Mouse (Mus musculus): Measurements from ENCODE around the gene Pik3r6. TPM values are rescaled to one million over a fixed set of nuclear protein-coding genes. Genes with fewer than 3 reads are reported as not detected.

Pik3r6 gene
- polyA plus RNA-seq, 1 experiment = 1.6 TPM

DNA sequence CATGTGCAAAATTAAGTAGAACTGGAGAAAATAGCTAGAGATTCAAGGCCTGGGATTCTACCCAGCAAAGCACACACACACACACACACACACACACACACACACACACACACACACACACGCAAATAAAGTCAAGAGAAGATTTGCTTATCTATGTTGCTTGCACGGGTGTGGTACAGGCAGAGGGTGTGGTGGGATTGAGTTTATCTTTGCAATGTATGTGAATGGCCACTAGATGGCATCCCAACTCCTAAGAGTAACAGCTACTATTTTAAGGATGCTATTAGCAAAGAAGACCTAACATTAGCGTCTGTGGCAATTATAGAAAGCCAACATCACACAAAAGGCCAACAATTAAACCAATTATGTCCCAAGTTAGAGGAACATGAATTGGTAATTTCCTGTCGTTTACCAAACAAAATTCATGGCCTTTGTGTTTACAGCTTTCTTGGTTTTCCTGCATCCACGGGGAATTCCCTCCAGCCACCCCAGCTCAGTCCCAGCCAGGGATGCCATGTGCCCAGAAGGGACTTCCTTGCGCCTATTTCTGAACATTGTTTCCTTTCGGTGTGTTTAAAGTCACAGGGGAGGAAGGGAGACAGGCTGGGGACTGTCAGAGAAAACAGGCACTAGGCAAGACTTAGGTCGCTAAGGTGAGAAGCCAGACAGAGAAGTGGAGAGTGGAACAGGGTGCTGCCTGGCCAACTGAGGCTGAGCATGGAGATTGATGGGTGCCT, 17.4 kb upstream of the Pik3r6 start:
- peak; percentile 24 for DNase-seq (ENCODE audit: low read depth, low spot score)
- WGBS = 32% methylated on average over 8 of the region's 8 CpGs

DNA sequence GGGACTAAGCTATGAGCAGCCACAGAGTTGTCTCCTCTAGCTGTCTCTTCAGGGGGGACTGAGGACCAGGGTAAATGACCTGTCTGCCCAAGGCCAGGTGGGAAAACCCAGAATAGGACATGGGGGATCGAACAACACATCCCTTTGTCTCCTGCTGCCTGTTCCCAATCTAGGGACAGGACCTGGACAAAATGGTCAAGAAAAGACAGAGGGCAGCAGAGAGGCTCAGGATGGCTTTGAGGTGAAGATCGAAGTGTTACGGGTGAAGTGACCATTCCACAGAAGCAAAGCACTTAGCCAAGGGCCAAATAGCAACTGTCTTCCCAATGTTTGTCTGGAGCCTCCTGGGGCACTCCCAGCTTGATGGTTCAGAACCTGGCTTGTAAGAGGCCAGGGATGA, 16.7 kb upstream of the Pik3r6 start:
- DNase-seq (ENCODE audit: low read depth, low spot score) = no peak
- WGBS = 88% methylated on average over 3 of the region's 3 CpGs

- 86% methylated on average over 10 of the region's 10 CpGs for WGBS
- DNase-seq (ENCODE audit: low read depth, low spot score) = no peak
Observed at GRCm38 (mm10) chr11:68487720-68488119, 15.1 kb upstream of the Pik3r6 start.

- 54% methylated on average over 6 of the region's 6 CpGs for WGBS
- DNase-seq (ENCODE audit: low read depth, low spot score) = no peak
Observed at GRCm38 (mm10) chr11:68488256-68488824, 14.5 kb upstream of the Pik3r6 start.

DNA sequence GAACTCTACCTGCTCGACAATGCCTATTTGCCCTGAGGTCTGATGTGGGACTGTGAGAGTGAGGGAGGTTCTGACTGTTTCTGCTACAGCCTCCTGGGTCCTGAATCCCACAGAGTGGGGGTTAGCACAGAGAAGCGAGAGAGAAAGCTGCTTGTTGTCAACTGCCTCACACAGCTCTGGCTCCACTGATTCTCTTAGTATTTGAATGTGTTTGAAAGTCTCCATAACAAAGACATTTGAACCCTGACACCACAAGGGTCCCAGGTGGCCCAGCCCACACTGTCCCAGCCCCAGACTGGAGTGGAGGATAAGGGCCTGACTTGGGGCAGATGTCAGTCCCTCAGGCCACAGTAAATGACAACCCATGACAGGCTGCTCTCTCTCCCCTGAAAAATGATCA, 13.6 kb upstream of the Pik3r6 start:
- no peak for DNase-seq (ENCODE audit: low read depth, low spot score)
- 62% methylated on average over 2 of the region's 2 CpGs for WGBS

DNA sequence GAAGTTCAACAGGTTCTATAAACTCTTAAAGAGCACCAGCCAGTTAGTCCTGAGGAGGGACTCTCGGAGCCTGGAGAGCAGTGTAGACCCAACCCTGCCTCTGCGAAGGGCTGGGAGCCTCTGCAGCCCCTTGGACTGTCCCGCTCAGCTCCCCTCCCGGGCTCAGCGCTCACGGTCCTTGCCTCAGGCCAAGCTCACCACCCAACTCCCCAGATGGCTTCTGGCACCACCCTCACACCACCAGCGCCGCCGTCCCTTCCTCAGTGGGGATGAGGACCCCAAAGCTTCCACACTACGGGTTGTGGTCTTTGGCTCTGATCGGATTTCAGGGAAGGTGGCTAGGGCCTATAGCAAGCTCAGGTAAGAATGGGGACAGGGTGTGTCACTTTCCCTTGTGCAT, 10.2 kb upstream of the Pik3r6 start:
- WGBS = 87% methylated on average over 11 of the region's 11 CpGs
- DNase-seq (ENCODE audit: low read depth, low spot score) = no peak

- DNase-seq (ENCODE audit: low read depth, low spot score) = no peak
- WGBS = 34% methylated on average over 5 of the region's 5 CpGs
Observed at GRCm38 (mm10) chr11:68493760-68494159, 9.1 kb upstream of the Pik3r6 start.

DNA sequence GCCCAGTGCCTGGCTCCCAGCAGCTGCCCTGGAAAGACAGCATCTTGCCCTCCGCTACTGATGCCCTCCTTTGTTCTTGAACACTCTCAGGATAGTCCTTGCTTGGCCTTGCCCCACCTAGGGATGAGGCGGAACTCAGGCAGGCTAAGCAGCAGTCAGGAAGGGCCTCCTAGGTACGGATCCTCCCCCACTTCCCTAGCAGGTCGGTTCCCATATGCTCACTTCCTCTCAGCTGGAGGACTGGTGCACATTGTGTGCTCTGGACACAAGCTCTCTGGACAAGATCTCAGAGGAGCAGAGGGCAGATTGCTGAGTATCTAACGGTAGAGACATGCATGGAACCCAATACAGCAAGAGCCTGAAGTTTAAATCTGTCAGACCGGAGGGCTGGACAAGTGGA, 5.7 kb upstream of the Pik3r6 start:
- no peak for DNase-seq (ENCODE audit: low read depth, low spot score)
- WGBS = 44% methylated on average over 6 of the region's 6 CpGs

- no peak for DNase-seq (ENCODE audit: low read depth, low spot score)
- 87% methylated on average over 11 of the region's 11 CpGs for WGBS
Observed at GRCm38 (mm10) chr11:68498517-68498916, 4.3 kb upstream of the Pik3r6 start.

GRCm38 (mm10) chr11:68498999-68499699, 3.7 kb upstream of the Pik3r6 start:
- DNase-seq (ENCODE audit: low read depth, low spot score) = no peak
- 59% methylated on average over 8 of the region's 8 CpGs for WGBS

DNA sequence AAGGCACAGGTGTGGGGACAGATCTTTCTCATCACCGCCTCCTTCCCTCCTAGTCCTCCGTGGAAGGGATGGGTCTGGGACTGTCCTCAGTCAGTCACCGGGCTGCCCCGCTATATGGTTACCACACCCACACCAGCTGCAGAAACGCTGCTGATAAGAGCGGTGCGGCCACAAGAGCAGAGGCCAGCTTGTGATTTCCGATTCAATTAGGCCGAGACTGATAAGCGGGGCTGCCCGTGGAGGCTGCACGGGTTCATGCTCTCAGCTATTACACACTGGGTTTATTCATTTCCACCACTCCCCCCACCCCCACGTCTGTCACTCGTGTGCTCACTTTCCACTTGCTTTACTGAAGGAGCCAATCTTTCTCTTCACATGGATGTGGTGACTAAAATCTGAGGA, 1.9 kb upstream of the Pik3r6 start:
- 26% methylated on average over 14 of the region's 14 CpGs for WGBS
- DNase-seq (ENCODE audit: low read depth, low spot score) = no peak

- WGBS = 69% methylated on average over 2 of the region's 2 CpGs
- no peak for DNase-seq (ENCODE audit: low read depth, low spot score)
Observed at GRCm38 (mm10) chr11:68502408-68502807, 411 bp upstream of the Pik3r6 start.

- 76% methylated on average over 11 of the region's 11 CpGs for WGBS
- no peak for DNase-seq (ENCODE audit: low read depth, low spot score)
Observed at GRCm38 (mm10) chr11:68504913-68505312, 2.1 kb downstream of the Pik3r6 start.

DNA sequence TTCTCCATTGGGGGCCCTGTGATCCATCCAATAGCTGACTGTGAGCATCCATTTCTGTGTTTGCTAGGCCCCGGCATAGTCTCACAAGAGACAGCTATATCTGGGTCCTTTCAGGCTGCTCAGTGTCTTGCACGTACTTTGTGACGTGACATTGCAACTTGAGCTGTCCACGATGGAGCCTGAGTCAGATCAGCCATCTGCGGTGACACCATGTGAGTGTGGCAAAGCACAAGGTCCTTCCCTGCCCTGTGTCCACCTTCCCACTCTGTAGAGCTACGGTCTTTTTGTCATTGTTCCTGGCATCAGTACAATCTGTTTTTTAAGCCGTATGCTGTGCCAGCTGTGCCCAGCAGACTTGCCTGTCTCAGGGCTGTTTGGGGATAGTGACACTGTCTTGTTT, 4.4 kb downstream of the Pik3r6 start:
- no peak for DNase-seq (ENCODE audit: low read depth, low spot score)
- WGBS = 89% methylated on average over 7 of the region's 7 CpGs

GRCm38 (mm10) chr11:68508619-68509018, 5.8 kb downstream of the Pik3r6 start:
- DNase-seq (ENCODE audit: low read depth, low spot score) = no peak
- WGBS = 54% methylated on average over 5 of the region's 5 CpGs

GRCm38 (mm10) chr11:68509194-68509593, 6.4 kb downstream of the Pik3r6 start:
- WGBS = 56% methylated on average over 2 of the region's 2 CpGs
- no peak for DNase-seq (ENCODE audit: low read depth, low spot score)

DNA sequence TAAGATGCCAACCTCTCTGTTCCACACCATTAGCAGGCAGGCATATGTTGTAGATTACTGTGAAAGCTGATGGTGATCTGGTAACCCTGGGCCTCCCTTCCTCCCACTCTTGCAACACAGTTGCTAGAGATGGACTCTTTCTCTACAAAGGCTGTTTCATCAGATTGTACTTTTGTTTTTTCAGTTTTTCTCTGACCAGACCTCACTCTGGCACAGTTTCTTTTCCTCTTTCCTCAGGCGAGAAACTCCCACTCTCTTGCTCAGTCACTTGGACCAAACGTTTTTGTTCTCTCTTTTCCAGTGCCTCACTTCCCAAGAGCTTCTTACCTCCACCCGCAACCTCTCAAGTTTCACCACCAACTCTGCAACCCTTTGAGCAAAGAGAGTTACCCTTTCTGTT, 11.2 kb downstream of the Pik3r6 start:
- no peak for DNase-seq (ENCODE audit: low read depth, low spot score)
- WGBS = 39% methylated on average over 3 of the region's 3 CpGs

- 93% methylated on average over 4 of the region's 4 CpGs for WGBS
Observed at GRCm38 (mm10) chr11:68519362-68519761, 16.5 kb downstream of the Pik3r6 start.

DNA sequence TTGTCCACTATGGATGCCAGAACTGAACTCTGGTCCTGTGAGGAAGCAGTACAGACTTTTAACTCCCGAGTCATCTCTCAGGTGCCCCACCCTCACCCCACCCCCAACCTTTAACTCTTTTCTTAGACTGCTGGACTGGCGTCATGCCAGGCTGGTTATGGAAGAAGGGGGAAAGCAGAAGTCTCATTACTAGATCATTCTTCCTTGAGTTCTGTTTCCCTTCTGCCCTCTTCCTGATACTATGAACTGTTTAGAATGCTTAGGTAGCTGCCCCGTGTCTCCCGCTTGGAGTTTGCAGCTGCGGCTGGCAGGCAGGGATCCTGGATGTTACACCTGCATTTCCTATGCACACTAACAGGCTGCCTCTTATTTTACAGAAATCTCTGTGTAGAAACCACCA, 17.0 kb downstream of the Pik3r6 start:
- WGBS = 42% methylated on average over 5 of the region's 5 CpGs
- DNase-seq (ENCODE audit: low read depth, low spot score) = no peak

More at GRCm38 (mm10) chr11:68519362-68519761, 16.5 kb downstream of the Pik3r6 start:
- no peak for DNase-seq (ENCODE audit: low read depth, low spot score)

DNA sequence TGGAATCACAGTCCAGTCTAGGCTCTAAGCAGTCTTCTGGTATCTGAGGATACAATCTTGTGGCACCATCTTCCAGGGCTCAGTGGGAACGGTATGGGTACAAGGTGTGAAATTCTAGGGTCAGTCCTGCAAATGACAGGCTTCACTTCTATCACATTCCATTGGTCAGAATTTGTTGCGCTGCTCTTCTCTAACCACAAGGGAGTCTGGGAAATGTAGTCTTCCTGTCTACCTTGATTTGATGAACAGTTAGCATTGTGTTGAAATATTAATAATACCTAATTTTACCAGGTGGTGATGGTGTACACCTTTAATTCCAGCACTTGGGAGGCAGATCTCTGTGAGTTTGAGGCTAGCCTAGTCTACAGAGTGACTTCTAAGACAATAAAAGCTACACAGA, 17.6 kb downstream of the Pik3r6 start:
- no peak for DNase-seq (ENCODE audit: low read depth, low spot score)
- WGBS = 87% methylated on average over 2 of the region's 2 CpGs

DNA sequence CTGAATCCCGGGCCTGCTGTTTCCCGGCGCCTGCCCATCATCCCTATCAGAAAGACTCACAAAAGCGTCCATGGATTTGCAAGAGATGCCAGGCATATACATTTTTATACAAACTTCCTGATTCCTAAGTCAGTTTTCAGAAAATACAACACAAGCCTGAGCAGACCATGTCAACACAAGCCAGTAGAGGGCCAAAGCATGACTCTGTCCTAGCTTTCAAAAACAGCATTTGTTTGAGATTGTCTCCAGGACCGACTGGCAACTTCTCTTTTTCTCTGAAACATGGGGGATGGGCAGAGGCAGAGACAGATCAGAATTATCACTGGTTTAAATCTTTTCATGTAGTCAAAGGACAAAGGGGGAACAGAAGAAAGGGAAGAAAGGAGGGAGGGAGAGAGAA, 18.5 kb downstream of the Pik3r6 start:
- WGBS = 79% methylated on average over 5 of the region's 5 CpGs
- no peak for DNase-seq (ENCODE audit: low read depth, low spot score)
